Mouse (Mus musculus) heart, adult 2 months (tissue): ENCODE measurements around the gene Spata31d1d. TPM values are rescaled to one million over a fixed set of nuclear protein-coding genes. Genes with fewer than 3 reads are reported as not detected.

Experiments used
- DNase-seq, 2 experiments: peaks; one replicate each; pipeline ENCODE4 v3.0.0; 2021
- H3K27ac ChIP-seq: fragments of 200-600 bp; 2 replicates; pipeline ENCODE4 v1.8.1; 2022
- H3K27me3 ChIP-seq: fragments of 200-500 bp; 2 replicates; pipeline ENCODE4 v1.6.1; 2012; ENCODE audit warnings: mild to moderate bottlenecking, low read length, inconsistent platforms, mixed read lengths; ENCODE audit not compliant: control insufficient read depth, insufficient read depth
- H3K36me3 ChIP-seq: fragments of 200-500 bp; 2 replicates; pipeline ENCODE4 v1.6.1; 2012; ENCODE audit warnings: low read length, inconsistent platforms; ENCODE audit not compliant: control insufficient read depth, insufficient read depth
- H3K4me1 ChIP-seq: fragments of 200-500 bp; 2 replicates; pipeline ENCODE4 v1.6.1; 2011; ENCODE audit warnings: low read length; ENCODE audit not compliant: control insufficient read depth, insufficient read depth
- H3K4me3 ChIP-seq: fragments of 200-600 bp; 2 replicates; pipeline ENCODE4 v1.8.1; 2022
- H3K79me2 ChIP-seq: fragments of 200-500 bp; replicated peaks from 2 replicates; pipeline ENCODE4 v1.6.1; 2012; ENCODE audit warnings: mild to moderate bottlenecking, inconsistent platforms, low read length, moderate library complexity, mixed read lengths; ENCODE audit not compliant: control insufficient read depth, insufficient read depth
- H3K9ac ChIP-seq: fragments of 200-500 bp; 2 replicates; pipeline ENCODE4 v1.6.1; 2012; ENCODE audit warnings: low read depth, mild to moderate bottlenecking, control low read depth, inconsistent platforms, low read length, mixed read lengths
- CTCF ChIP-seq: fragments of 200-600 bp; IDR thresholded peaks from 2 replicates; pipeline ENCODE4 v1.8.1; 2022; ENCODE audit warnings: antibody characterized with exemption, mild to moderate bottlenecking, moderate library complexity
- EP300 ChIP-seq: fragments of 200-500 bp; IDR thresholded peaks from 2 replicates; pipeline ENCODE4 v1.6.1; 2011; ENCODE audit warnings: low read depth, low read length, control low read depth; ENCODE audit not compliant: insufficient read depth
- POLR2A ChIP-seq: fragments of 200-500 bp; IDR thresholded peaks from 2 replicates; pipeline ENCODE4 v1.6.1; 2011; ENCODE audit warnings: mild to moderate bottlenecking, low read depth, low read length, control low read depth; ENCODE audit not compliant: insufficient read depth
- WGBS: fragments of 180-500 bp; shearing (Covaris S2); methylation state at CpG from one replicate; pipeline ENCODE4 v1.1.7; 2018; 5-methylcytosine and 5-hydroxymethylcytosine counted together
- intact Hi-C: fragments of 180-260 bp; cut with DNase I; formaldehyde crosslinking; loops from one replicate; pipeline ENCODE4 v1.15.1; 2025
- polyA plus RNA-seq: library from polyadenylated mRNA; depleted of rRNA; stranded (reverse); fragments of >200 nt; gene quantifications from 2 replicates; pipeline ENCODE4 v1.2.3, GENCODE M21; 2012
- total RNA-seq, 2 experiments: library from RNA; stranded (reverse); gene quantifications; 2 replicates each; pipeline ENCODE4 v1.2.3; 2021

Spata31d1d gene
- total and polyA plus RNA-seq, 3 experiments: 0.04 TPM; not detected in 2

DNA sequence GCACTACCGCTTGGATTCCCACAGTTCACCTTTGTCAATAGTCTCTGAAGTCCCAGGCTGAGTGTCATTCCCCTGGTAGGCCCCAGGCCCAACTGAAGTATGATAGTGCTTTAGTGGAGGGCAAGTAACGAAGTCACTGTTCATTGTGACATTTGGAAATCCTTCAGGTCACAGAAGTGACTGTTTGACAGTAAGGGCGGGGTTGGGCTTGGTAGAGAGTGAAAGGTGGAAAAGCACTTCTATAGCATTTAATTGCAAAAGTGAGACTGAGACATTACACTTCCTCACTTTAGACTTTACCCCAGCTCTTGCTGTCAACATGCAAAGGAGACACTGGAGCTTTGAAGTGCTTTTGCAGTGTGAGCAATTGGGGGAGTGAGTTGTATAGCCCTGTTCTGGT is 37.5 kb downstream of the Spata31d1d start, which contains the start of gene 4921517D22Rik:
TSS of gene 4921517D22Rik (minus strand) at position 101 of the 400 bp plus-strand sequence.
- Histone ChIP-seq H3K4me3 (no peak within 1 kb of the TSS), H3K27me3 (no peaks in the 10 kb centered on the region), H3K27ac (no peak within 1 kb of the TSS), H3K79me2 (no peaks in the 10 kb centered on the region), H3K9ac (no peak within 1 kb of the TSS), H3K36me3 (no peaks in the 10 kb centered on the region), H3K4me1 (no peaks in the 10 kb centered on the region)
- 92% methylated on average over 3 of the region's 3 CpGs for WGBS
- TF ChIP-seq POLR2A: no peak
- no peak for TF ChIP-seq EP300
- TF ChIP-seq CTCF: no peak
- no peak for DNase-seq
- intact Hi-C loops: no loop called here

DNA sequence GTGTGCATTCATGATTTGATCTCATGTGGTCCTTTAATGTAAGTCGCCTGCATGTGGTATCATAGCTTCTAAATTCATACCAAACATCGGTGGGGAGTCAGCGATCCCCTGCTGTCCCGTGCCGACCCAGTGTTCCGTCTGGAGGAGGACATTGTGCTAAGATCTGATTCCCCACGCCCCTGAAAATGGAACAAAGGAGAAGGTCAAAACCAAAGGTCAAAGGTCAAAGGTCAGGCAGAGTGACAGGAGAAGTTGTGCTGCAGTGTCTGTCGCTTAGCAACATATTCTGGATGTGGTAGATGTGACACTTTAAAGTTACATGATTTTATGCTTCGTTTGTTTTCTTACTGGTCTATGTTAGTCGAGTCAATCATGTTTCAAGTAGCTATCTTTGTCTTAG is 40.1 kb downstream of the Spata31d1d start:
- H3K9ac ChIP-seq: no peak overlapping the region
- H3K79me2 ChIP-seq: no peaks in the 10 kb centered on the region
- no peaks in the 10 kb centered on the region for H3K27me3 ChIP-seq
- H3K4me3 ChIP-seq: no peak overlapping the region
- H3K4me1 ChIP-seq: no peaks in the 10 kb centered on the region
- no peaks in the 10 kb centered on the region for H3K36me3 ChIP-seq
- 84% methylated on average over 10 of the region's 10 CpGs for WGBS
- intact Hi-C loops: no loop called here
- no peak for TF ChIP-seq EP300
- no peak for TF ChIP-seq POLR2A
- TF ChIP-seq CTCF: no peak
- DNase-seq: no peak
- no peak overlapping the region for H3K27ac ChIP-seq

DNA sequence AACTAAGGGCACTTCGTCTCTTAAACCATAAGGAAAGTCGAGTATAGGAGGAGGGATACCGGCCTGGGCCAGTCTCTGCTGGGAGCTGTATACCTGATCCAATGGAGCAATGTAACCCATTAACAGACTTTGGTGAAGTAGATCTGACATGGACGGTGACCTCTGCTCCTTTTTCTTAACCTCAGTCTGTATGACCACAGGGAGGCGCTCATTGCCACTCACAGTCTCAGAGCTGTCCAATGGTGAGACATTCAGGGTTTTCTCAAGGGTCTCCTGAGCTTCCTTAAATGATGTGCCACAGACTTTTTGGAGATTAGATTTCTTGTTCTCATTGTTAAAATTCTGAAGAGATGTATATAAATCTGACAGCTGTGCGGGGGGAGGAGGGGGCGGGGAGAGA is 41.0 kb downstream of the Spata31d1d start:
- Histone ChIP-seq H3K79me2 (no peaks in the 10 kb centered on the region), H3K4me3 (no peak overlapping the region), H3K36me3 (no peaks in the 10 kb centered on the region), H3K27me3 (no peaks in the 10 kb centered on the region), H3K27ac (no peak overlapping the region), H3K4me1 (no peaks in the 10 kb centered on the region), H3K9ac (no peak overlapping the region)
- intact Hi-C loops: no loop called here
- WGBS: 84% methylated on average over 7 of the region's 7 CpGs
- TF ChIP-seq CTCF (peak; percentile 18), EP300 (no peak), POLR2A (no peak)
- no peak for DNase-seq

DNA sequence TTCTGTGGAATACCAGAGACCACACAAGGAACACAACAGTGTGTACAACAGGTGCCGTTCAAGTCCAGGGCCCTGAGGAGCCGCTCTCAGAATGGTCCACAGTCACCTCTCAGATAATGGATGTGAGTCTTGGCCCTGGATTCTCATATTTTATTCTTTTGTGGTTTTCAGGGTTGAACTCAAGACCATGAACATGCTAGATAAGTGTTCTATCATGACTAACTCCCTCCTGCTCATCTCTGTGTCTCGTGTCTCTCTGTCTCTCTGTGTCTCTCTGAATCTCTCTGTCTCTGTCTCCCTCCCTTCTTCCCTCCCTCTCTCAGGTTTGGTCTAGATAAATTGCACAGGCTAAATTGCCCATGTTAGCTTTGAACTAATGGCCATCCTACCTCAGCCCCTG is 41.7 kb downstream of the Spata31d1d start:
- intact Hi-C loops: no loop called here

DNA sequence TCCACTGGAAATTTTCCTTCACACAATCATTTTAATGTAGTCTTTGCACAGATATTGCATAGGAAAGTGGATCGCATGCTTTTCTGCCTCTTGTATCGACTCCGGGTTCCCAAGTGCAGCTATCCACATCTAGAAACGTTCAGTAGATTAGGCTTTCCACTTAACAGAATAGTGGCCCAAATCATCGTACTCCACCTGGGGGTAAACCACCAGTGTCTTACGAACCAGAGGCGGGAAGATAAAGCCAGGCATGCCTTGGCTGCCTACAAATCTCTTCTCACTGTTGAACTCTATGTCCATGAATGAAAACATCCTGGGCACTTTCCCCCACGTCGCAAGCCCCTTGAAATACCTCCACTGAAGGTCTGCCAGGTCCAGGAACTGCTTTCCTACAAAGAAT is 42.2 kb downstream of the Spata31d1d start:
- DNase-seq: no peak
- H3K9ac ChIP-seq: no peak overlapping the region
- H3K27ac ChIP-seq: no peak overlapping the region
- WGBS: 74% methylated on average over 9 of the region's 9 CpGs
- H3K27me3 ChIP-seq: no peaks in the 10 kb centered on the region
- intact Hi-C loops: no loop called here
- H3K79me2 ChIP-seq: no peaks in the 10 kb centered on the region
- H3K4me1 ChIP-seq: no peaks in the 10 kb centered on the region
- H3K4me3 ChIP-seq: no peak overlapping the region
- TF ChIP-seq POLR2A: no peak
- TF ChIP-seq CTCF: no peak
- no peak for TF ChIP-seq EP300
- H3K36me3 ChIP-seq: no peaks in the 10 kb centered on the region

More for the DNA sequence above, 41.7 kb downstream of the Spata31d1d start:
- Histone ChIP-seq H3K4me3 (no peak overlapping the region), H3K27ac (no peak overlapping the region), H3K79me2 (no peaks in the 10 kb centered on the region), H3K27me3 (no peaks in the 10 kb centered on the region), H3K36me3 (no peaks in the 10 kb centered on the region), H3K4me1 (no peaks in the 10 kb centered on the region), H3K9ac (no peak overlapping the region)
- DNase-seq: no peak
- 90% methylated on average over 3 of the region's 3 CpGs for WGBS
- TF ChIP-seq POLR2A: no peak
- no peak for TF ChIP-seq CTCF
- TF ChIP-seq EP300: no peak

DNA sequence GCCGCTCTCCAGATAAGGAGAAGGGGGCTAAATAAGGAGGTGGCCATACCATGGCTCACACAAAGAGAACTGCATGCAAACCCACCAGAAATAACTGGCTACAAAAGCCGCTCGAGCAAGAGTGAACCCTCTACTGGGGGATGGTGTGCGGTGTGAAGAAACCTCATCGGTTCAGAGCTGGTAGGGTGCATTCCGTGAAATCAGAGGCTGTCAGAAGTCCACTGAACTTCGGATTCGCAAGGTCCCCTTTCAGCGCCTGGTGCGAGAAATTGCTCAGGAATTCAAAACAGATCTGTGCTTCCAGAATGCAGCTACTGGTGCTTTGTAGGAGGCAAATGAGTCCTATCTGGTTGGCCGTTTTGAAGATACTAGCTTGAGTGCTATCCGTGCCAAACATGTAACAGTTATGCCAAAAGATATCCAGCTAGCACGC is 43.2 kb downstream of the Spata31d1d start:
- Histone ChIP-seq H3K4me1 (no peaks in the 10 kb centered on the region), H3K4me3 (no peak overlapping the region; the same call in 1 of the 2 replicates), H3K79me2 (no peaks in the 10 kb centered on the region), H3K9ac (no peak overlapping the region), H3K27ac (no peak overlapping the region), H3K27me3 (0 out of 2 replicates have a peak, but pooled peaks cover 1% of the 10 kb centered on the region), H3K36me3 (no peaks in the 10 kb centered on the region)
- intact Hi-C loops: no loop called here
- peak; percentile 36 to 40 for DNase-seq
- TF ChIP-seq CTCF (peak; percentile 66), POLR2A (no peak)
- WGBS: 27% methylated on average over 13 of the region's 13 CpGs
